ENCODE assay signal across 26 mouse cellular contexts in genomic region chr1:118970068-118970467, GRCm38 (mm10).
DNase-seq lines count a peak whose midpoint lies in the region; ATAC-seq and TF ChIP-seq lines count a peak whose summit lies in the region.
"Had no signal": no experiment of that assay in that cellular context is flagged by ENCODE, and none has a peak within 500 bp of the region (broad histone marks: within the 10 kb centered on the region; RNA-seq: fewer than 3 reads in every experiment).

No protein-coding gene starts in this region.

- no peaks in the 10 kb centered on the region for H3K27me3 ChIP-seq in intestine, postnatal 0 days (replicated peaks; ENCODE audit: control insufficient read depth, insufficient read depth, low read length)
- no peaks in the 10 kb centered on the region for H3K27me3 ChIP-seq in intestine, embryonic 15.5 days (replicated peaks)
- H3K27me3 ChIP-seq in testis, adult 2 months (ENCODE audit: control insufficient read depth, insufficient read depth, low read length): no peaks in the 10 kb centered on the region
- H3K27me3 ChIP-seq: embryonic facial prominence, embryonic 15.5 days; forebrain, embryonic 12.5 days; kidney, embryonic 15.5 days; neural tube, embryonic 12.5 days; stomach, embryonic 15.5 days had no signal

- no peak overlapping the region for H3K9ac ChIP-seq in intestine, postnatal 0 days (ENCODE audit: low read depth, low read length)
- H3K9ac ChIP-seq in intestine, embryonic 15.5 days: no peak overlapping the region
- H3K9ac ChIP-seq: embryonic facial prominence, embryonic 15.5 days; forebrain, embryonic 12.5 days; forebrain, postnatal 0 days; kidney, embryonic 15.5 days; lung, embryonic 15.5 days; neural tube, embryonic 12.5 days; stomach, embryonic 15.5 days had no signal

- H3K4me3 ChIP-seq in intestine, postnatal 0 days (ENCODE audit: low read depth, low read length): no peak overlapping the region
- no peak overlapping the region for H3K4me3 ChIP-seq in intestine, embryonic 15.5 days (replicated peaks)
- H3K4me3 ChIP-seq in testis, adult 2 months (ENCODE audit: control insufficient read depth, low read depth, low read length): no peak overlapping the region
- H3K4me3 ChIP-seq: embryonic facial prominence, embryonic 15.5 days; forebrain, embryonic 12.5 days; kidney, embryonic 15.5 days; lung, embryonic 15.5 days; myocyte; neural tube, embryonic 12.5 days; stomach, embryonic 15.5 days had no signal

- no peak for DNase-seq in testis, postnatal 14 days (ENCODE audit: low spot score)
- no peak for DNase-seq in brain, embryonic 14.5 days (ENCODE audit: low read depth)
- DNase-seq in yolk sac, embryonic 10.5 days (ENCODE audit: low spot score): no peak
- DNase-seq: adrenal gland, postnatal 14 days; cerebellum, adult 18-20 months; forebrain, postnatal 0 days; gastrocnemius, postnatal 14 days; heart, postnatal 14 days; kidney, adult 18-20 months; kidney, postnatal 25 days; thymus, adult 2 months; thymus, postnatal 36 days had no signal

- peak; percentile 27 for TF ChIP-seq CTCF in intestine, postnatal 0 days (IDR thresholded peaks at IDR 0.05; ENCODE audit: low read depth)
- TF ChIP-seq CTCF in testis, adult 2 months (IDR thresholded peaks at IDR 0.05; ENCODE audit: control insufficient read depth, insufficient read depth, insufficient replicate concordance, low read depth, low read length): peak; percentile 57; the same call in 1 of the 2 replicates
- TF ChIP-seq CTCF in brain, embryonic 14.5 days (IDR thresholded peaks at IDR 0.05; ENCODE audit: borderline replicate concordance, extremely low read depth, insufficient read depth, insufficient read length): peak; percentile 16; the same call in 1 of the 2 replicates

- H3K9me3 ChIP-seq in intestine, postnatal 0 days (ENCODE audit: control insufficient read depth): no peaks in the 10 kb centered on the region
- H3K9me3 ChIP-seq in intestine, embryonic 15.5 days: no peaks in the 10 kb centered on the region
- H3K9me3 ChIP-seq: embryonic facial prominence, embryonic 15.5 days; lung, embryonic 15.5 days; stomach, embryonic 15.5 days had no signal

- ATAC-seq in intestine, postnatal 0 days: no peak
- no peak for ATAC-seq in intestine, embryonic 15.5 days
- no peak for ATAC-seq in inflammation-experienced regulatory T-cells, adult 6 months
- ATAC-seq: CD4-positive, CD25-positive, alpha-beta regulatory T cell, adult 4 months; forebrain, postnatal 0 days; midbrain, embryonic 16.5 days had no signal

- no peak overlapping the region for H3K4me2 ChIP-seq in intestine, postnatal 0 days (replicated peaks; ENCODE audit: low read depth)
- no peak overlapping the region for H3K4me2 ChIP-seq in intestine, embryonic 15.5 days (replicated peaks)
- H3K4me2 ChIP-seq: embryonic facial prominence, embryonic 15.5 days; forebrain, embryonic 12.5 days; kidney, embryonic 15.5 days; lung, embryonic 15.5 days; midbrain, embryonic 11.5 days; neural tube, embryonic 12.5 days; stomach, embryonic 15.5 days had no signal

- no peaks in the 10 kb centered on the region for H3K4me1 ChIP-seq in intestine, postnatal 0 days (replicated peaks; ENCODE audit: control insufficient read depth, insufficient read depth, low read length)
- no peaks in the 10 kb centered on the region for H3K4me1 ChIP-seq in intestine, embryonic 15.5 days (replicated peaks)
- H3K4me1 ChIP-seq in testis, adult 2 months (ENCODE audit: control insufficient read depth, insufficient read depth, low read length): no peaks in the 10 kb centered on the region
- H3K4me1 ChIP-seq: forebrain, embryonic 12.5 days; kidney, embryonic 15.5 days; lung, embryonic 15.5 days; neural tube, embryonic 12.5 days; stomach, embryonic 15.5 days had no signal

- H3K36me3 ChIP-seq in intestine, postnatal 0 days (ENCODE audit: control insufficient read depth, insufficient read depth): no peaks in the 10 kb centered on the region; the same call in 1 of the 2 replicates
- 0 out of 2 replicates have a peak, but pooled peaks cover 6% of the 10 kb centered on the region for H3K36me3 ChIP-seq in intestine, embryonic 15.5 days
- no peaks in the 10 kb centered on the region for H3K36me3 ChIP-seq in testis, adult 2 months (ENCODE audit: control insufficient read depth, insufficient read depth, low read length)

- no peak for TF ChIP-seq POLR2A in testis, adult 2 months (IDR thresholded peaks at IDR 0.05; ENCODE audit: control insufficient read depth, low read depth, low read length)
- no peak for TF ChIP-seq POLR2A in brain, embryonic 14.5 days (IDR thresholded peaks at IDR 0.05; ENCODE audit: borderline replicate concordance, extremely low read depth, insufficient read depth, insufficient read length, poor library complexity, severe bottlenecking)

- 91% methylated on average over 3 of the region's 3 CpGs for WGBS in intestine, postnatal 0 days
- WGBS in intestine, embryonic 15.5 days: 89% methylated on average over 3 of the region's 3 CpGs

- H3K27ac ChIP-seq in intestine, postnatal 0 days (ENCODE audit: low read depth, low read length): no peak overlapping the region
- H3K27ac ChIP-seq in intestine, embryonic 15.5 days: no peak overlapping the region
- H3K27ac ChIP-seq in testis, adult 2 months (ENCODE audit: control insufficient read depth, insufficient read depth, low read depth, low read length): no peak overlapping the region
- H3K27ac ChIP-seq: embryonic facial prominence, embryonic 15.5 days; forebrain, embryonic 12.5 days; kidney, embryonic 15.5 days; lung, embryonic 15.5 days; neural tube, embryonic 12.5 days; stomach, embryonic 15.5 days had no signal
